Mouse (Mus musculus) heart, adult 2 months (tissue): ENCODE measurements at regions not wholly inside any gene's neighbourhood (a gene's known extent, or its start where the extent isn't known, plus 50 kb on each side); places are given as distances from the start of the nearest gene placed in this dataset.

ENCODE experiments used
- CTCF ChIP-seq: fragments of 200-600 bp; IDR thresholded peaks from 2 replicates; pipeline ENCODE4 v1.8.1; 2022; ENCODE audit warnings: antibody characterized with exemption, mild to moderate bottlenecking, moderate library complexity
- EP300 ChIP-seq: fragments of 200-500 bp; IDR thresholded peaks from 2 replicates; pipeline ENCODE4 v1.6.1; 2011; ENCODE audit warnings: low read depth, low read length, control low read depth; ENCODE audit not compliant: insufficient read depth
- POLR2A ChIP-seq: fragments of 200-500 bp; IDR thresholded peaks from 2 replicates; pipeline ENCODE4 v1.6.1; 2011; ENCODE audit warnings: mild to moderate bottlenecking, low read depth, low read length, control low read depth; ENCODE audit not compliant: insufficient read depth

- TF ChIP-seq CTCF, result no peak
- TF ChIP-seq EP300, result no peak
- no peak for TF ChIP-seq POLR2A
These were observed 146.8 kb upstream of the Cp start for GRCm38 (mm10) chr3:19810034-19810433.
